Mouse (Mus musculus): Measurements from ENCODE around the gene Vil1.

DNA sequence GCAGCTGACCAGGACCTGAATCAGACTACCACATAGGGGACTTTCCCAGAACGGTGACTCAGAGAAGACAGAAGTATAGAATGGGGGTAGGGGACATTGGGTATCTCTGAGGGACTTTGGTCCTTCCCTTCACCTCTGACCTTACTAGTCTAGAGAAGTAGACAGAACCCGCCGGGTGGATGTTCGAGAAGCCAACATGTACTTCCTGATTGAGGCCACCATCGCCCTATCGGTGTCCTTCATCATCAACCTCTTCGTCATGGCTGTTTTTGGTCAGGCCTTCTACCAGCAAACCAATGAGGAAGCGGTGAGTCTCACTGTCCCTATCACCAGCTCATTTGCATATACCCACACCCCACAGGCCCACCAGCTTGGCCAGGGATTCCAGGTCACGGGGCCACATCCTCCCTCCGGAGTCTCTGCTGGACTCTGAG lies 27.6 kb upstream of the Vil1 start:
- no peak for TF ChIP-seq CTCF (IDR thresholded peaks at IDR 0.05; ENCODE audit: extremely low read depth, insufficient read length, insufficient replicate concordance, low read depth, low read length)
- TF ChIP-seq POLR2A (IDR thresholded peaks at IDR 0.05; ENCODE audit: low read depth, low read length) = no peak

All from small intestine, adult 2 months (tissue).